Mouse (Mus musculus) heart, postnatal 0 days (tissue): ENCODE measurements around the gene Upk2.

Source experiments
- CTCF ChIP-seq: IDR thresholded peaks from 2 replicates; pipeline ENCODE4 v1.5.1; 2016; ENCODE audit warnings: antibody characterized with exemption, control low read depth, low read depth
- EP300 ChIP-seq: IDR thresholded peaks from 2 replicates; pipeline ENCODE4 v1.6.1; 2016; ENCODE audit warnings: antibody characterized with exemption, low read depth

- TF ChIP-seq CTCF = no peak
- TF ChIP-seq EP300 = no peak
Observed at GRCm38 (mm10) chr9:44500163-44500533, 45.4 kb upstream of the Upk2 start.
